Mouse (Mus musculus) G1E (cell line): ENCODE measurements around the gene Myo16. TPM values are rescaled to one million over a fixed set of nuclear protein-coding genes. Genes with fewer than 3 reads are reported as not detected.

ENCODE experiments used
- ATAC-seq: 2 replicates; pipeline ENCODE4 v1.8.0; 2016; ENCODE audit warnings: mild to moderate bottlenecking; ENCODE audit not compliant: insufficient number of reproducible peaks, poor library complexity, low FRiP score, severe bottlenecking; ENCODE audit errors: extremely low read depth
- DNase-seq: peaks from one replicate; pipeline ENCODE4 v3.0.0; 2012; ENCODE audit warnings: low spot score
- H3K27me3 ChIP-seq: 2 replicates; pipeline ENCODE4 v1.6.1; 2012; ENCODE audit warnings: mild to moderate bottlenecking, low read length, inconsistent platforms; ENCODE audit not compliant: insufficient read depth
- H3K36me3 ChIP-seq: replicated peaks from 2 replicates; pipeline ENCODE3; 2012; ENCODE audit warnings: mild to moderate bottlenecking, inconsistent platforms
- H3K4me1 ChIP-seq: 2 replicates; pipeline ENCODE4 v1.6.1; 2012; ENCODE audit warnings: low read depth, low read length, inconsistent platforms, mixed read lengths; ENCODE audit not compliant: insufficient read depth
- H3K4me3 ChIP-seq: 2 replicates; pipeline ENCODE4 v1.5.1; 2012; ENCODE audit warnings: low read depth, mild to moderate bottlenecking, inconsistent platforms, low read length, moderate library complexity, mixed read lengths
- H3K9me3 ChIP-seq: replicated peaks from 2 replicates; pipeline ENCODE4 v1.6.1; 2012; ENCODE audit warnings: inconsistent platforms
- CTCF ChIP-seq: IDR thresholded peaks from 2 replicates; pipeline ENCODE4 v1.5.1; 2012; ENCODE audit warnings: low read depth, low read length, inconsistent platforms, mixed read lengths
- GATA1 ChIP-seq: IDR thresholded peaks from 2 replicates; pipeline ENCODE4 v1.6.1; 2012; ENCODE audit warnings: borderline replicate concordance, low read length, inconsistent platforms, mixed read lengths
- GATA2 ChIP-seq: IDR thresholded peaks from 2 replicates; pipeline ENCODE4 v1.6.1; 2012; ENCODE audit warnings: low read depth, low read length, inconsistent platforms, borderline replicate concordance
- POLR2AphosphoS5 ChIP-seq: IDR thresholded peaks from 2 replicates; pipeline ENCODE4 v1.6.1; 2012; ENCODE audit warnings: low read depth, low read length, inconsistent platforms; ENCODE audit not compliant: insufficient replicate concordance
- TAL1 ChIP-seq: conservative IDR thresholded peaks from 2 replicates; pipeline ENCODE4 v1.6.1; 2012; ENCODE audit warnings: low read depth, low read length, inconsistent platforms, mixed read lengths
- polyA plus RNA-seq: library from polyadenylated mRNA; stranded (reverse); fragments of >175 nt; gene quantifications from 2 replicates; pipeline ENCODE4 v1.2.3, GENCODE M21; 2012
- total RNA-seq, 2 experiments: library from RNA; stranded (forward) in 1 of 2; stranded (reverse) in 1 of 2; fragments of 200-1000 nt in 1 of 2; fragments of >200 nt in 1 of 2; fragmentation: Nextera tagmentation in 1 of 2; gene quantifications; 2 replicates each; pipeline ENCODE4 v1.2.3; 2014 to 2017

Gene Myo16
- total RNA-seq (2014; fragmentation: Nextera tagmentation) (0.63 and 0.90 TPM in 2 replicates), total RNA-seq (2017) (0.17 and 0.27 TPM in 2 replicates), polyA plus RNA-seq (0.38 and 0.44 TPM in 2 replicates)

DNA sequence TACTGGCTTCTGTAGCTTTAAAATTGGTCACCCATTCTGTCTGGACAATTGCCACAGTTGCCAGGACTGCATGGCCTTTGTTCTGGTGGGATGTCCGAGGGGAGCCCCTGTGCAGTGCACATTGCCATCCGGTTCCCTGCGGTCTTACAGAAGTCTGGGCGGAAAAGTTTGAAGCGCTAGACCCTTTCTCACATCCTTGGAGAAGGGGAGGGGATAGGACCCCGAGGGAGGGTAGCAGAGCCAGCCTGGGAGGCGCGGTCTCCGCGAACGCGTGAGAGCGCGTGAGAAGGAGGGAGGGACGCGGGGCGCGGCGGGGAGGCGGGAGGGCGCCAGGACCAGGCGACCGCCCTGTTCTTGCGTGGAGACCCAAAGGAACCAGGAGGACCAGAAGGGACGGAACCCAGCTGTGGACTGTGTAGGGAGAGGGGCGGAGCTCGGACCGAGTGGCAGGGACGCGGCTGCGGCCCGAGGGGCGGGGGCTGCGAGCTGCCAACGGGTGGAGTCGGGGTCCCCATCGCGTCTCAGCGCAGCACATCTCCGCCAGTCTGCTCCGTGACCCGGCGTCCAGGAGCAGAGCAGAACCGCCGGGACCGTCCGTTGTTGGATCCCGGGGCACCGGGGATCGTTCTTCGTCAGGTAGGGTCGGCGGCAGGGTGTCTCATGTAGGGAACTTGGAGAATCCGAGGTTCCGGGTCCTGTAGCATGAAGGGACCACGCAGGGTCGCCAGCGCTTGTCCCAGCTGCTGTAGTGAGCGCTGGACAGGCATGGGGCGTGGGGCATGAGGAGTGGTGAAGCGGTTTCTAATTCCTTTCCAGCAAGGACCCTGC, at the start of gene Myo16:
TSS of gene Myo16 (plus strand) at position 301 of the 828 bp plus-strand sequence.
- ATAC-seq (no peak), DNase-seq (no peak)
- Histone ChIP-seq H3K36me3 (no peaks in the 10 kb centered on the region), H3K9me3 (no peaks in the 10 kb centered on the region), H3K4me3 (no peak within 1 kb of the TSS), H3K27me3 (0 out of 2 replicates have a peak, but pooled peaks cover 2% of the 10 kb centered on the region), H3K4me1 (no peaks in the 10 kb centered on the region)
- TF ChIP-seq CTCF: no peak
- TF ChIP-seq POLR2AphosphoS5: no peak
- TF ChIP-seq TAL1: no peak
- no peak for TF ChIP-seq GATA2
- no peak for TF ChIP-seq GATA1

- no peak for DNase-seq
- no peak overlapping the region for H3K4me3 ChIP-seq
- no peaks in the 10 kb centered on the region for H3K27me3 ChIP-seq
- no peaks in the 10 kb centered on the region for H3K4me1 ChIP-seq
- no peaks in the 10 kb centered on the region for H3K9me3 ChIP-seq
- no peak for ATAC-seq
- TF ChIP-seq GATA1: no peak
- no peak for TF ChIP-seq CTCF
- TF ChIP-seq POLR2AphosphoS5: no peak
- no peak for TF ChIP-seq GATA2
- TF ChIP-seq TAL1: no peak
- no peaks in the 10 kb centered on the region for H3K36me3 ChIP-seq
These were observed 45.0 kb upstream of the Myo16 start for GRCm38 (mm10) chr8:10108516-10109271.

GRCm38 (mm10) chr8:10122749-10123148, 31.0 kb upstream of the Myo16 start:
- ATAC-seq: no peak
- no peak overlapping the region for H3K4me3 ChIP-seq
- no peak for TF ChIP-seq GATA1
- TF ChIP-seq TAL1: no peak
- TF ChIP-seq POLR2AphosphoS5: no peak
- TF ChIP-seq GATA2: no peak
- TF ChIP-seq CTCF: no peak
- no peaks in the 10 kb centered on the region for H3K36me3 ChIP-seq
- H3K9me3 ChIP-seq: no peaks in the 10 kb centered on the region
- DNase-seq: no peak
- peaks cover 2% of the 10 kb centered on the region for H3K27me3 ChIP-seq
- H3K4me1 ChIP-seq: no peaks in the 10 kb centered on the region

DNA sequence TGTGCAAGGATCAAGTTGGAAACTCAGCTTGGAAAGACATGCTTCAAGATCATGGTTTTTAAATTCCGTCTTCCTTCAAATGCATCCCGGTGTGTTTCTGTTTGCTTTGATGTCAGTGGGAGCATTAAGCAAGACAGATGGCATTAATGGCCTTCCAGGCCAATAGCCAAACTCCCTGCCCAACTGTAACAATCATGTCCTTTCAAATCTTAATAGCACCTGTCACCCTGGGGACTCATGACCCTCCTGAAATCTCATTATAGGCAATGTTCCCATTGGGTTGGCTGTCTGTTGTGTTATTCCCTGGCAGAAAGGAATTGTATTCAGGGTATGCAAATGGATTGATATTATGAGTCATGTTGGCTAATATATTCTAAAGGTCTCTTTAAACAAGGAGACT, 30.3 kb upstream of the Myo16 start:
- no peaks in the 10 kb centered on the region for H3K4me1 ChIP-seq
- no peak overlapping the region for H3K4me3 ChIP-seq
- H3K27me3 ChIP-seq: peaks cover 2% of the 10 kb centered on the region
- no peaks in the 10 kb centered on the region for H3K36me3 ChIP-seq
- H3K9me3 ChIP-seq: no peaks in the 10 kb centered on the region
- no peak for TF ChIP-seq TAL1
- no peak for ATAC-seq
- DNase-seq: no peak

DNA sequence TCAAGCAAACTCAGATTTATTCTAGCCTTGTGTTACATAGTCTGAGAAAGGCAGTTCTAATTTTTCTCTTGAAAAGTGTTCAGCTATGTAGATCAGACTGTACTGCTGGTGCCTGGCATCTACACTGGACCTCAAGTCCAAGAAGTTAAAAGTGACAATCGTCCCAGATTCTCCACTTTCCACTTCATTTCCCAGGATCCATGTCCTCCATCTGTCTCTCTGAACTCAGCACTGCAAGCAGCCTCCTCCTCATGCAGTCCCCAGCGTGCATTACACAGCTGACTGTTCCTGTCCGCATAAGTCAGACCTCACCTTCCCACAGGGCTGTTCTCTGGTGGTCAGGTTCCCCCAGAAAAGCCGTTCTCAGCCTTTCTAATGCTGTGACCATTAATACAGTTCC, 28.0 kb upstream of the Myo16 start:
- DNase-seq: no peak
- TF ChIP-seq POLR2AphosphoS5: no peak
- TF ChIP-seq TAL1: no peak
- TF ChIP-seq GATA1: no peak
- TF ChIP-seq GATA2: no peak
- TF ChIP-seq CTCF: no peak
- H3K27me3 ChIP-seq: no peaks in the 10 kb centered on the region
- H3K4me3 ChIP-seq: no peak overlapping the region
- H3K4me1 ChIP-seq: no peaks in the 10 kb centered on the region
- H3K9me3 ChIP-seq: no peaks in the 10 kb centered on the region
- ATAC-seq: no peak
- no peaks in the 10 kb centered on the region for H3K36me3 ChIP-seq

DNA sequence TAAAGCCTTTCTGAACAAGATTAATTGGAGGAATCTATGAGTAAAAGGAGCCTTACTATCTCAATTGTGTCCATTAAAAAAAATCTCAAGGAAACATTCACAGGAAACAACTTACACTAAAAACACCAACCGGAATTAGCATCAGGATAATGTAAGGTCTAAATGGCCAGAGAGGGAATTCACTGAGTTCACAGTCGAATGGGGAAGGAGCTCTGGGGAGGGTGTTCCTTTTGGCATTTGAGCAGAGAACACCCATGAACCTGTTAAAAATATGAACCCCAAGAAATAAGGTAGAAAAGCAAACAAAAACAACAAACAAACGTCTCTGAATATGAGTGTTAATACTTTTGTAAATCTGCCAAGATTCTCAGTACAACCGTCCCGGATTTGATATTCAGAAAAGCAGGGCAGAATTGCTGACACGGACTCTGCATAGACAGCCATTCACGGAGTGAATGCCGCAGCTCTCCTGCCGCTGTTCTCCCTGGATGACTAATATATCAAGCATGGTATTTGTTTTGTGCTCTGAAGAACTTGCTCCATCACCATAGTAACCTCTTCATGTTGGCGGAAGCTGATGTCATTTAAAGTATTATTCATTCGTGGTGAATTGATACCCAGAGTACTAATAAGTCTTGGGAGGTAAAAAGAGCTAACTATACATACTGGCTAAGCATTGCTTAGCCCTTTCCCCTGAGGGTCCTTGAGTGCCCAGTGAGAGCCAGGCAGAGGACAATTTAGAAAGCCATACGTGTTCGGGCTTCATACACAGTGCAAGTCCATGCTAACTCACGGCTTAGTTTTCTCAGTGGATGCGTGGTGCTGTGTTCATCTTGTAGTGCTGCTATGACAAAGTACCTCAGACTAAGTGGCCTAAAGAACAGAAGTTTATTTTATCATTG, 22.9 kb upstream of the Myo16 start:
- DNase-seq (no peak), ATAC-seq (no peak)
- Histone ChIP-seq H3K4me1 (no peaks in the 10 kb centered on the region), H3K9me3 (no peaks in the 10 kb centered on the region), H3K27me3 (no peaks in the 10 kb centered on the region), H3K36me3 (no peaks in the 10 kb centered on the region), H3K4me3 (no peak overlapping the region)
- TF ChIP-seq GATA2 (no peak), TAL1 (no peak), CTCF (no peak), GATA1 (no peak), POLR2AphosphoS5 (no peak)
